Mouse (Mus musculus) ES-Bruce4 (cell line): ENCODE results near the gene Plbd1.

Experiments used
- CTCF ChIP-seq: IDR thresholded peaks from one replicate; pipeline ENCODE4 v1.8.1; 2011; ENCODE audit warnings: low read depth, low read length
- EP300 ChIP-seq: IDR thresholded peaks from 2 replicates; pipeline ENCODE4 v1.6.1; 2011; ENCODE audit warnings: low read depth, low read length; ENCODE audit not compliant: insufficient read depth
- POLR2A ChIP-seq: IDR thresholded peaks from one replicate; pipeline ENCODE4 v1.8.1; 2011; ENCODE audit warnings: low read length; ENCODE audit not compliant: insufficient read depth

DNA sequence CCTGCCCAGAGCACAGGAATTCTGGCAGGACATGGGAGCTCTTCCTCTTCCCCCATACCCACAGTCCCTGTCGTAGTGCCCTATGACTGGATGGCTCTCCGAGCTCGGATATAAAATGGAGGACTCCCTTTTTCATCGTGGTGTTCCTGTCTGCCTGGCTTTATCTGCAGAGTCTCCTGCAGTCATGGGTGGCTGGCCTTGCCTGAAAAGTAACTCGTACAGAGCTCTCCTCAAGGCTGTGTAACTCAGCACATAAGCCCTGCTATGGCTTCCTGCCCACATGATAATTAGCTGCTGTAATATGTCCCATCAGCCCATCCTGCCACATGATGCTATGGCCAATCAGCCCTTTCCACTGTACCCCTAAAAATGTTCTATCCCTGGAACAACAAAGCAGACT lies 23.7 kb upstream of the Plbd1 start:
- TF ChIP-seq CTCF (no peak), EP300 (no peak), POLR2A (no peak)
